Mouse (Mus musculus) lung, postnatal 0 days (tissue): Measurements from ENCODE around the gene Samd13. TPM values are rescaled to one million over a fixed set of nuclear protein-coding genes. Genes with fewer than 3 reads are reported as not detected.

Experiments used
- ATAC-seq: fragments of 200-750 bp; cut with Nextera tagmentation; 2 replicates; pipeline ENCODE4 v1.8.0; 2017; ENCODE audit warnings: moderate library complexity
- DNase-seq: peaks from one replicate; pipeline ENCODE4 v3.0.0-alpha.2; 2016; ENCODE audit warnings: low spot score
- H3K27ac ChIP-seq: fragments of 300-500 bp; sonication (generic); 2 replicates; pipeline ENCODE4 v1.5.1; 2014; ENCODE audit warnings: antibody characterized with exemption, mild to moderate bottlenecking, low read length, mixed read lengths
- H3K27me3 ChIP-seq: fragments of 300-500 bp; sonication (generic); replicated peaks from 2 replicates; pipeline ENCODE4 v1.6.1; 2014; ENCODE audit warnings: low read length, mixed read lengths; ENCODE audit not compliant: insufficient read depth
- H3K36me3 ChIP-seq: fragments of 300-500 bp; sonication (generic); 2 replicates; pipeline ENCODE4 v1.6.1; 2014; ENCODE audit warnings: low read length, mixed read lengths; ENCODE audit not compliant: insufficient read depth
- H3K4me1 ChIP-seq: fragments of 300-500 bp; sonication (generic); 2 replicates; pipeline ENCODE4 v1.6.1; 2014; ENCODE audit warnings: antibody characterized with exemption, low read depth, low read length, mixed read lengths; ENCODE audit not compliant: insufficient read depth
- H3K4me2 ChIP-seq: fragments of 300-500 bp; sonication (generic); replicated peaks from 2 replicates; pipeline ENCODE4 v1.6.1; 2014; ENCODE audit warnings: low read depth, mild to moderate bottlenecking, low read length, moderate library complexity, mixed read lengths
- H3K4me3 ChIP-seq: fragments of 300-500 bp; sonication (generic); 2 replicates; pipeline ENCODE4 v1.5.1; 2014; ENCODE audit warnings: low read depth, low read length
- H3K9ac ChIP-seq: fragments of 300-500 bp; sonication (generic); replicated peaks from 2 replicates; pipeline ENCODE4 v1.6.1; 2014; ENCODE audit warnings: low read depth, mild to moderate bottlenecking
- H3K9me3 ChIP-seq: fragments of 300-500 bp; sonication (generic); 2 replicates; pipeline ENCODE4 v1.6.1; 2016; ENCODE audit warnings: low read length, mixed read lengths
- CTCF ChIP-seq: IDR thresholded peaks from 2 replicates; pipeline ENCODE4 v1.5.1; 2016; ENCODE audit warnings: antibody characterized with exemption, mild to moderate bottlenecking
- EP300 ChIP-seq: IDR thresholded peaks from 2 replicates; pipeline ENCODE4 v1.6.1; 2016; ENCODE audit warnings: antibody characterized with exemption, mild to moderate bottlenecking, control low read depth
- WGBS: fragments of 180-500 bp; shearing (Covaris S2); extraction: QIAGEN DNeasy Blood & Tissue Kit; methylation state at CpG from one replicate; pipeline ENCODE4 v1.1.7; 2014; 5-methylcytosine and 5-hydroxymethylcytosine counted together
- polyA plus RNA-seq: library from polyadenylated mRNA; unstranded; fragments of >200 nt; fragmentation: Nextera tagmentation; extraction: Ambion mirVana; gene quantifications from 2 replicates; pipeline ENCODE4 v1.2.1, GENCODE M21; 2015

Samd13 gene
- polyA plus RNA-seq, 1 experiment from 2014 or later, result 0.58 TPM

DNA sequence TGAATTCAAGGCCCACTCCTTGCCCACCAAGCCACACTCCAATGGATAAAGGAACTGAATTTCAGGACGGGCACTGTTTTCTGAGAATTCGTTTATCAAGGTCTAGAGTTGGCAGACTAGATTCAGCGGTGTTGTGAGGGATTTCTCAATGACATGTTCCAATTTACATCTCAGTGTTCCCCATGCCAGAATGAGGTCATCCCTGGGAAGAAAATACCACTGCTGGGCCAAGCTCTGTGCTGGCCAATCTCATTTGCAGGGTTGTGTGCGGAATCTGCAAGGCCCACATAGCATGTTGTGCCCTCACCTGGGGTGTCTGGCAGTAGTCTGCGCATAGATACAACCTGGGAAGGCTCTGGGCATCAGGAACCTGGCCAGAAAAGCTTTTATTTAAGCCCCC lies 26.1 kb downstream of the Samd13 start:
- Histone ChIP-seq H3K36me3 (no peaks in the 10 kb centered on the region), H3K4me2 (no peak overlapping the region), H3K9ac (no peak overlapping the region), H3K9me3 (no peaks in the 10 kb centered on the region), H3K27me3 (no peaks in the 10 kb centered on the region), H3K27ac (no peak overlapping the region), H3K4me3 (no peak overlapping the region), H3K4me1 (no peaks in the 10 kb centered on the region)
- TF ChIP-seq EP300, result no peak
- no peak for TF ChIP-seq CTCF
- no peak for ATAC-seq
- 83% methylated on average over 5 of the region's 5 CpGs for WGBS
- DNase-seq, result no peak

DNA sequence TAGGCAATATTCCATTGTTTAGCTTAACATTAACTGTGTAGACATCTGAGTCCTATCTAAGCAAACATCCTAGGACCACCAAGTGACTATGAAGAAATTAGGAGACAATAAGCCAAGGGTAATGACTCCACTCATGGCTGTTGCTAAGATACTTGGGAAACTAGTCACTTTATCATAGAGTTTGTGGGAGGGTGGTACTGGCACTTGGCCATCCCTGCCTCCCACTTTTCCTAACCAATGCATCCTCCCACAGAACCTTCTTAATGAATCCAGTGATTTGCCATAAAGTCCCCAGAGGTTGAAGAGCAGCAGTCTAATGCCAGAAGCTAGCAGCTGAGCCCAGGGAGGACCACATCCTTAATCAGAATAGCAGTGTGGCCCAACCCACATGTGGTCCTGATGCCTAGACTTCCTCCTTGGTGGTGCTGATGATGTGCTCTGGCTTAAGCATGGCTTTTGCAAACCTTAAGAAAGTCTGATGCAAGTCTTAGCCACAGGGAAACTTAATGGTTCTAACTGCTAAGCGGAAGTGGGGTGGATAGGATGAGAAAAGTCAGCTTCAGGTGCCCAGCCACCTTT lies 27.2 kb downstream of the Samd13 start:
- TF ChIP-seq EP300, result no peak
- TF ChIP-seq CTCF, result no peak
- 96% methylated on average over 1 of the region's 1 CpGs for WGBS
- ATAC-seq, result no peak

DNA sequence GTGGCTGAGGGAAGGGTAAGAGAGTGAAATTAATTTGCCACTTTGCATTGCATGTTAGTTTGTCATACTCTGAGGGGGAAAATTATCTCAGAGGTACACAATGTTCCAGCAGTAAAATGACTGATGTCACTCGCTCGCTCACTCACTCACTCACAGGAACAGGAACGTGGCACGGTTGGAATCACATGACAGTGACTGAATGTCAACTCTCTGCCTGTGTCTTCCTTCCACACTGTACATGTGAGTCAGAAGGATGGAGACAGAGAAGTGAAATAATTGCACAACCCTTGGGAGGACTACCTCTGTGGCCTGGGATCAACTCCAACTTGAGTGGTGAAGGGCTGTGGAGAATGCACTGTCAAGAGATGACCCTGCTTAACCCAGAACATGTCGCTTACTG lies 28.0 kb downstream of the Samd13 start:
- TF ChIP-seq EP300 (peak; percentile 79), CTCF (no peak)
- DNase-seq, result peak; percentile 33
- Histone ChIP-seq H3K27me3 (no peaks in the 10 kb centered on the region), H3K9me3 (no peaks in the 10 kb centered on the region), H3K4me3 (no peak overlapping the region), H3K36me3 (no peaks in the 10 kb centered on the region), H3K4me2 (no peak overlapping the region), H3K27ac (no peak overlapping the region), H3K9ac (no peak overlapping the region), H3K4me1 (no peaks in the 10 kb centered on the region)
- WGBS, result 72% methylated on average over 5 of the region's 5 CpGs
- peak; percentile 56 for ATAC-seq

More for the DNA sequence above, 27.2 kb downstream of the Samd13 start:
- H3K9ac ChIP-seq, result no peak overlapping the region
- H3K4me3 ChIP-seq, result no peak overlapping the region
- DNase-seq, result no peak
- no peaks in the 10 kb centered on the region for H3K27me3 ChIP-seq
- no peak overlapping the region for H3K27ac ChIP-seq
- no peaks in the 10 kb centered on the region for H3K9me3 ChIP-seq
- H3K36me3 ChIP-seq, result no peaks in the 10 kb centered on the region
- H3K4me2 ChIP-seq, result no peak overlapping the region
- no peaks in the 10 kb centered on the region for H3K4me1 ChIP-seq

DNA sequence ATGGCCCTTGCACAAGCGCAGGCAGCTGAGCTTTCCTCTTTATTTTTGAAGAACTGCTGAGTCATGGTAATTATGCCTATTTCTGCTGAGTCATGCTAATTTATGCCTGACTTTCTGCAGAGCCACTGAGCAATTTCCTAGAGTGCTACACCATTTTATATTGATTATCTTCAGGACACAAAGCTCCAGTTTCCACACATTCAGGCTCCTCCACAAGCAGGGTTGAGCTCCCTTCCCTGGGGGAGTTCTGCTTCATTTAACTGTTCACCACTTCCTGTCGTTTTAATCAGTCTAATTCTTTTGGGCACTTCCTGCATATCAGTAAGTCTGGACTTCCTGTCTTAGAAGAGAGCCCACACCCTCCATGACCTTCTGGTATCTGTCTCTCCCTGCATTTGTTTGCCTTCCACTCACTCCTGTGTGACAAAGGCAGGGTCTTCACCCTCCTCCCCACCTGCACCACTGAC lies 30.2 kb downstream of the Samd13 start:
- Histone ChIP-seq H3K4me3 (no peak overlapping the region), H3K27me3 (no peaks in the 10 kb centered on the region), H3K36me3 (no peaks in the 10 kb centered on the region), H3K4me1 (no peaks in the 10 kb centered on the region), H3K27ac (no peak overlapping the region), H3K9me3 (no peaks in the 10 kb centered on the region), H3K4me2 (no peak overlapping the region), H3K9ac (no peak overlapping the region)
- TF ChIP-seq EP300 (no peak), CTCF (no peak)
- ATAC-seq (peak; percentile 30; the same call in 1 of the 2 replicates), DNase-seq (no peak)
- 50% methylated on average over 2 of the region's 2 CpGs for WGBS

DNA sequence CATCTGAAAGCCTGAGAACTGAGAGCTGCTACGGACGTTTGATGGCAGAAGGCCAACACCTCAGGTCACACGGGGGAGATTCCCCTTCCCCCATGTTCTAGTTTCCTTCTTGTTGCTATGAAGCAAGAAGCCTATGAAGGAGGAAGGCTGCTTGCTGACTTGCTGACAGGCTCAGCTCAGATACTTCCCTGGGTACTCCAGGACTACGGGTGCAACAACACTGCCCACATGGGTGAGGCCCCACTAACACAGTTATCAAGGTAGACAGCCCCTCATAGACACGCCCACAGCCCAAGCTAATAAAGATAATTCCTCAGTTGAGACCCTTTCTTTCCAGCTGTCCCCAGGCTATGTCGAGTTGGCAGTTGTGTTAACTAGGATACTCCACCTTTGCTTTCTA lies 31.7 kb downstream of the Samd13 start:
- no peak for TF ChIP-seq EP300
- no peak for TF ChIP-seq CTCF
- Histone ChIP-seq H3K36me3 (no peaks in the 10 kb centered on the region), H3K4me2 (no peak overlapping the region), H3K4me3 (no peak overlapping the region), H3K27ac (no peak overlapping the region), H3K27me3 (no peaks in the 10 kb centered on the region), H3K9ac (no peak overlapping the region), H3K9me3 (no peaks in the 10 kb centered on the region), H3K4me1 (no peaks in the 10 kb centered on the region)
- ATAC-seq (no peak), DNase-seq (peak; percentile 17)
- 48% methylated on average over 6 of the region's 6 CpGs for WGBS

DNA sequence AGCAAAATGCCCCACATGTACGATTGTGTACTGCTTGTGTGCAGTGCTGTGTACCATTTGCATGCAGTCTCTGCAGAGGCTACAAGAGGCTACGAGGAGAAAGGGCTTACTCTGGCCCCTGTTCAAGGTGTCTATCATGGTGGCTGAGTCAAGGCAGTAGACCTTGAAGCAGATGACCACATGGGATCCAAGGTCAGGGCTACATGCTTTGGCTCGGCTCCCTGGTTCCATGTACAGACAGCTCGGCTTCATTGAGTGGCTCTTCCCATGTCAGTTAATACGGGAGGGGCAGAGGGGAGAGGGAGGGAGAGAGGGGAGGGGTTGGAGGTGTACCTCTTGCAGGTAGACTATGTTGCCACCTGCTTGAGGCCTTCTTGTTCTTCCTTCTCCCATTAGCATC lies 33.0 kb downstream of the Samd13 start:
- TF ChIP-seq EP300 (no peak), CTCF (no peak)
- H3K27me3 ChIP-seq, result no peaks in the 10 kb centered on the region
- H3K4me1 ChIP-seq, result no peaks in the 10 kb centered on the region
- no peak overlapping the region for H3K27ac ChIP-seq
- H3K9ac ChIP-seq, result no peak overlapping the region
- H3K9me3 ChIP-seq, result no peaks in the 10 kb centered on the region
- no peak overlapping the region for H3K4me3 ChIP-seq
- 78% methylated on average over 5 of the region's 5 CpGs for WGBS
- ATAC-seq (no peak), DNase-seq (no peak)
- no peak overlapping the region for H3K4me2 ChIP-seq
- no peaks in the 10 kb centered on the region for H3K36me3 ChIP-seq

DNA sequence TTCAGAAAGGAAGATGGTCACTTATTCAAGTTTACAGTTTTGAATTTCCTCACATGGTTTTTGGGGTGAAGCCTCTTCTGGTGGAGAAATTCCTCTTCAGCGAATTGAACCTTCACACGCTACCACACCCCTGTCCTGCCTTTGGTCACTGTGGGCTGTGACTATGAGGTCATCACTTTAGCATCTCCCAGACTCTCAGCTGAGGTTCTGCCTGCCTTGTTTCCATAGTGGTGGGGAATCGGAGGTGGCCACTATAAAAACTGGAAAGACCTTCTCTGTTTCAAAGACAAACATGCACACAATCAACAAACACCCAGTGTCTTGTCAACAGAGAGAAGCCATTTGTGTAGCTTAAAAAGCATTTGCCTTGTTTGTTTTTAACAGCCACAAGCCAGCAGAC lies 34.2 kb downstream of the Samd13 start, which contains the start of gene 4930503B20Rik:
4930503B20Rik (minus strand) TSS at position 101 of the 400 bp plus-strand sequence.
- Histone ChIP-seq H3K4me3 (no peak within 1 kb of the TSS), H3K4me2 (no peak within 1 kb of the TSS), H3K4me1 (no peaks in the 10 kb centered on the region), H3K27ac (no peak within 1 kb of the TSS), H3K27me3 (no peaks in the 10 kb centered on the region), H3K9ac (no peak within 1 kb of the TSS), H3K9me3 (no peaks in the 10 kb centered on the region), H3K36me3 (no peaks in the 10 kb centered on the region)
- TF ChIP-seq CTCF (no peak), EP300 (no peak)
- no peak for ATAC-seq
- 70% methylated on average over 3 of the region's 3 CpGs for WGBS
- DNase-seq, result no peak
